Mouse (Mus musculus) forebrain, postnatal 0 days (tissue): ENCODE data around the gene Map3k4. TPM values are rescaled to one million over a fixed set of nuclear protein-coding genes. Genes with fewer than 3 reads are reported as not detected.

ENCODE experiments used
- ATAC-seq: fragments of 200-750 bp; cut with Nextera tagmentation; 2 replicates; pipeline ENCODE4 v1.8.0; 2017; ENCODE audit warnings: mild to moderate bottlenecking, moderate library complexity
- DNase-seq: peaks from one replicate; pipeline ENCODE4 v3.0.0-alpha.2; 2015
- H3K27ac ChIP-seq: fragments of 300-500 bp; sonication (generic); 2 replicates; pipeline ENCODE4 v1.5.1; 2014; ENCODE audit warnings: low read depth, mild to moderate bottlenecking, antibody characterized with exemption, low read length, moderate library complexity, mixed read lengths
- H3K27me3 ChIP-seq: fragments of 300-500 bp; sonication (generic); 2 replicates; pipeline ENCODE4 v1.6.1; 2014; ENCODE audit warnings: mild to moderate bottlenecking, low read length, mixed read lengths; ENCODE audit not compliant: insufficient read depth
- H3K36me3 ChIP-seq: fragments of 300-500 bp; sonication (generic); 2 replicates; pipeline ENCODE4 v1.6.1; 2014; ENCODE audit warnings: mild to moderate bottlenecking, moderate library complexity; ENCODE audit not compliant: insufficient read depth
- H3K4me1 ChIP-seq: fragments of 300-500 bp; sonication (generic); 2 replicates; pipeline ENCODE4 v1.6.1; 2014; ENCODE audit warnings: antibody characterized with exemption; ENCODE audit not compliant: insufficient read depth
- H3K4me2 ChIP-seq: fragments of 300-500 bp; sonication (generic); 2 replicates; pipeline ENCODE4 v1.6.1; 2014; ENCODE audit warnings: low read depth, mild to moderate bottlenecking, moderate library complexity
- H3K4me3 ChIP-seq: fragments of 300-500 bp; sonication (generic); 2 replicates; pipeline ENCODE4 v1.5.1; 2014; ENCODE audit warnings: low read depth, low read length, mixed read lengths
- H3K9ac ChIP-seq: fragments of 300-500 bp; sonication (generic); 2 replicates; pipeline ENCODE4 v1.6.1; 2014; ENCODE audit warnings: mild to moderate bottlenecking
- H3K9me3 ChIP-seq: fragments of 300-500 bp; sonication (generic); 2 replicates; pipeline ENCODE4 v1.6.1; 2016; ENCODE audit warnings: low read length
- CTCF ChIP-seq: sonication (generic); IDR thresholded peaks from 2 replicates; pipeline ENCODE4 v1.5.1; 2016; ENCODE audit warnings: antibody characterized with exemption, control low read depth, low read depth
- WGBS: fragments of 180-500 bp; shearing (Covaris S2); extraction: QIAGEN DNeasy Blood & Tissue Kit; methylation state at CpG from one replicate; pipeline ENCODE4 v1.1.7; 2014; 5-methylcytosine and 5-hydroxymethylcytosine counted together
- polyA plus RNA-seq: library from polyadenylated mRNA; unstranded; fragments of >200 nt; fragmentation: Nextera tagmentation; extraction: Ambion mirVana; gene quantifications from 2 replicates; pipeline ENCODE4 v1.2.1, GENCODE M21; 2015
- total RNA-seq: library from RNA; depleted of rRNA; stranded (reverse); fragments of >200 nt; gene quantifications from 2 replicates; pipeline ENCODE4 v1.2.3, GENCODE M21; 2014

Map3k4 gene
- total and polyA plus RNA-seq, 2 experiments from 2014 or later = 35.1 to 35.3 TPM

- Histone ChIP-seq H3K27me3 (no peaks in the 10 kb centered on the region), H3K9me3 (no peaks in the 10 kb centered on the region), H3K9ac (no peak overlapping the region), H3K4me2 (no peak overlapping the region), H3K4me1 (no peaks in the 10 kb centered on the region), H3K27ac (no peak overlapping the region), H3K36me3 (peaks cover 11% of the 10 kb centered on the region; the same call in 1 of the 2 replicates), H3K4me3 (no peak overlapping the region)
- ATAC-seq (no peak), DNase-seq (no peak)
- 92% methylated on average over 10 of the region's 10 CpGs for WGBS
- no peak for TF ChIP-seq CTCF
These were observed 38.8 kb downstream of the Map3k4 start for GRCm38 (mm10) chr17:12279810-12280209.

- 0 out of 2 replicates have a peak, but pooled peaks have one; percentile 41 for ATAC-seq
- 68% methylated on average over 5 of the region's 5 CpGs for WGBS
- no peak overlapping the region for H3K4me2 ChIP-seq
These were observed 40.5 kb downstream of the Map3k4 start for GRCm38 (mm10) chr17:12278073-12278472.

GRCm38 (mm10) chr17:12277297-12277696 lies 41.3 kb downstream of the Map3k4 start:
- Histone ChIP-seq H3K4me1 (no peaks in the 10 kb centered on the region), H3K4me3 (no peak overlapping the region), H3K27me3 (no peaks in the 10 kb centered on the region), H3K9me3 (no peaks in the 10 kb centered on the region), H3K27ac (peak overlapping the region; percentile 40; the same call in 1 of the 2 replicates), H3K4me2 (no peak overlapping the region), H3K36me3 (peaks cover 13% of the 10 kb centered on the region; the same call in 1 of the 2 replicates), H3K9ac (no peak overlapping the region)
- TF ChIP-seq CTCF = no peak
- ATAC-seq (no peak), DNase-seq (no peak)
- WGBS = 77% methylated on average over 4 of the region's 4 CpGs

More at GRCm38 (mm10) chr17:12278073-12278472, 40.5 kb downstream of the Map3k4 start:
- Histone ChIP-seq H3K27me3 (no peaks in the 10 kb centered on the region), H3K36me3 (peaks cover 13% of the 10 kb centered on the region; the same call in 1 of the 2 replicates), H3K27ac (no peak overlapping the region), H3K4me3 (no peak overlapping the region), H3K9me3 (no peaks in the 10 kb centered on the region), H3K4me1 (no peaks in the 10 kb centered on the region), H3K9ac (no peak overlapping the region)
- no peak for DNase-seq
- TF ChIP-seq CTCF = no peak

- no peaks in the 10 kb centered on the region for H3K9me3 ChIP-seq
- no peak overlapping the region for H3K9ac ChIP-seq
- peaks cover 17% of the 10 kb centered on the region for H3K36me3 ChIP-seq
- ATAC-seq (peak; percentile 40), DNase-seq (no peak)
- no peak overlapping the region for H3K4me3 ChIP-seq
- H3K4me2 ChIP-seq = no peak overlapping the region
- 76% methylated on average over 11 of the region's 11 CpGs for WGBS
- no peaks in the 10 kb centered on the region for H3K27me3 ChIP-seq
- no peak overlapping the region for H3K27ac ChIP-seq
- no peaks in the 10 kb centered on the region for H3K4me1 ChIP-seq
- no peak for TF ChIP-seq CTCF
These were observed 41.9 kb downstream of the Map3k4 start for GRCm38 (mm10) chr17:12276496-12277200.

- no peak for DNase-seq
- Histone ChIP-seq H3K4me3 (no peak overlapping the region), H3K4me1 (no peaks in the 10 kb centered on the region), H3K36me3 (peaks cover 26% of the 10 kb centered on the region), H3K27me3 (no peaks in the 10 kb centered on the region), H3K9ac (no peak overlapping the region), H3K27ac (no peak overlapping the region), H3K9me3 (no peaks in the 10 kb centered on the region), H3K4me2 (no peak overlapping the region)
- no peak for TF ChIP-seq CTCF
- WGBS = 69% methylated on average over 9 of the region's 9 CpGs
- no peak for ATAC-seq
These were observed 42.8 kb downstream of the Map3k4 start for GRCm38 (mm10) chr17:12275756-12276155.

DNA sequence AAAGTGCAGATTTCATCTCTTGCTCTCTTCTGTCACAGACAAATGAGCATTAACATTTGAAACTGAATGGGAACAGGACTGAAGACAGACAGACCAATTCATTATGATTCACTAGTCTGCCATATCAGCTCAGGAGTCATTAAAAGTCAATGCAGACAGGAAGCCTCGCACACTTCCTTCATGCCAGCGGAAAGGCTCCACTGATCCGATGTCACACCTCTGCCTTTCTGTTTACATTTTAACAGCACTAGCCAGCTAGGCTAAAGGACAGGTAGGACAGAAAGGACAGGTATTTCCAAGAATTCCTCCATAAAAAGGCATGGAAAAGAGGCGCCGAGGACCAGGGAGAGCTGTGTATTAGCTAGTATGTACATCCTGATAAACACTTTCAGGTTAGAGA lies 45.6 kb downstream of the Map3k4 start:
- no peak for DNase-seq
- H3K4me3 ChIP-seq = no peak overlapping the region
- no peak for ATAC-seq
- peaks cover 41% of the 10 kb centered on the region for H3K36me3 ChIP-seq
- H3K27ac ChIP-seq = no peak overlapping the region
- TF ChIP-seq CTCF = no peak
- 88% methylated on average over 5 of the region's 5 CpGs for WGBS
- H3K4me1 ChIP-seq = no peaks in the 10 kb centered on the region
- no peak overlapping the region for H3K9ac ChIP-seq
- H3K27me3 ChIP-seq = no peaks in the 10 kb centered on the region
- no peak overlapping the region for H3K4me2 ChIP-seq
- no peaks in the 10 kb centered on the region for H3K9me3 ChIP-seq

DNA sequence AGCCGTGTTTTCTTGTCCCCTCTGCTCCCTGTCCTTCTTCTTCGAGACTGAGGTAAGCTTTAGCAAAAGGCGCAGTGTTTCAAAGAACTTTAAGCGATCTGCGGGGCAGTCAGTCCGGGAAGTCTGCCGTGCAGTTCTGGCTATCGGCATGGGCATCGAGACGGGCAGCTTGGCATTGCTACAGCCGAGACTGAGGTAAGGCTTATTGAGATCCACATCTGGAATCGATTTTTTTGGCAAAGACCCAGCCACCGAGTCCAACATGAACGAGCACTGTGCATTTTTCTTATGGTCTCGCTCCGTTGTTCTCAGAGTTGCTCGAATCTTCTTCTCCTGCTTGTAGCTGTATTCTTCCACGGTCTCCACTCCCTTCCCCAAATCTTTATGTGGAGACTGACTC lies 46.8 kb downstream of the Map3k4 start:
- TF ChIP-seq CTCF = no peak
- Histone ChIP-seq H3K36me3 (peaks cover 36% of the 10 kb centered on the region), H3K4me1 (no peaks in the 10 kb centered on the region), H3K27ac (no peak overlapping the region), H3K4me2 (no peak overlapping the region), H3K9ac (no peak overlapping the region), H3K9me3 (no peaks in the 10 kb centered on the region), H3K4me3 (no peak overlapping the region), H3K27me3 (no peaks in the 10 kb centered on the region)
- ATAC-seq (no peak), DNase-seq (no peak)
- 93% methylated on average over 18 of the region's 18 CpGs for WGBS
